In genomic region chr2:153560664-153561541, GRCm38 (mm10) we compare ENCODE assay signal across 7 mouse cellular contexts. TPM values are rescaled to one million over a fixed set of nuclear protein-coding genes. Genes with fewer than 3 reads are reported as not detected.
DNase-seq lines count a peak whose midpoint lies in the region; ATAC-seq and TF ChIP-seq lines count a peak whose summit lies in the region.

No protein-coding gene starts in this region.

- TF ChIP-seq CTCF in ES-Bruce4 (IDR thresholded peaks at IDR 0.05; ENCODE audit: low read depth, low read length): no peak
- TF ChIP-seq CTCF in stomach, postnatal 0 days (IDR thresholded peaks at IDR 0.05; ENCODE audit: low read depth): no peak

- H3K27ac ChIP-seq in ES-Bruce4 (ENCODE audit: insufficient read depth, low read length): no peak overlapping the region
- peak overlapping the region; percentile 58 for H3K27ac ChIP-seq in forebrain, embryonic 15.5 days (replicated peaks)
- H3K27ac ChIP-seq in hindbrain, embryonic 14.5 days: peak overlapping the region; percentile 76
- peak overlapping the region; percentile 81 for H3K27ac ChIP-seq in liver, embryonic 12.5 days
- H3K27ac ChIP-seq in stomach, postnatal 0 days (replicated peaks): peak overlapping the region; percentile 40; the same call in 1 of the 2 replicates

- H3K27me3 ChIP-seq in ES-Bruce4 (ENCODE audit: control insufficient read depth, insufficient read depth, low read length, poor library complexity, severe bottlenecking): no peaks in the 10 kb centered on the region
- H3K27me3 ChIP-seq in forebrain, embryonic 15.5 days: no peaks in the 10 kb centered on the region
- H3K27me3 ChIP-seq in hindbrain, embryonic 14.5 days (ENCODE audit: control insufficient read depth, insufficient read depth, low read length): no peaks in the 10 kb centered on the region
- H3K27me3 ChIP-seq in liver, embryonic 12.5 days (replicated peaks): no peaks in the 10 kb centered on the region
- no peaks in the 10 kb centered on the region for H3K27me3 ChIP-seq in stomach, postnatal 0 days (ENCODE audit: control insufficient read depth, insufficient read depth, low read length)

- H3K9ac ChIP-seq in ES-Bruce4 (ENCODE audit: low read depth, poor library complexity, severe bottlenecking): peak overlapping the region; percentile 3; the same call in 1 of the 2 replicates
- H3K9ac ChIP-seq in forebrain, embryonic 15.5 days (replicated peaks): peak overlapping the region; percentile 6; the same call in 1 of the 2 replicates
- peak overlapping the region; percentile 49 for H3K9ac ChIP-seq in hindbrain, embryonic 14.5 days
- H3K9ac ChIP-seq in liver, embryonic 12.5 days: peak overlapping the region; percentile 62
- H3K9ac ChIP-seq in stomach, postnatal 0 days (ENCODE audit: low read length): peak overlapping the region; percentile 38; the same call in 1 of the 2 replicates

- peak overlapping the region; percentile 25 for H3K4me3 ChIP-seq in ES-Bruce4 (ENCODE audit: low read depth, low read length)
- peak overlapping the region; percentile 12 for H3K4me3 ChIP-seq in forebrain, embryonic 15.5 days
- no peak overlapping the region; the same call in 1 of the 2 replicates for H3K4me3 ChIP-seq in hindbrain, embryonic 14.5 days (replicated peaks; ENCODE audit: low read length)
- peak overlapping the region; percentile 32 for H3K4me3 ChIP-seq in liver, embryonic 12.5 days
- 0 out of 2 replicates have a peak overlapping the region, but pooled peaks have one; percentile 8 for H3K4me3 ChIP-seq in stomach, postnatal 0 days (ENCODE audit: low read depth, low read length)

- H3K4me1 ChIP-seq in ES-Bruce4 (ENCODE audit: control insufficient read depth, insufficient read depth, low read length): peaks cover 2% of the 10 kb centered on the region
- peaks cover 26% of the 10 kb centered on the region for H3K4me1 ChIP-seq in forebrain, embryonic 15.5 days
- peaks cover 24% of the 10 kb centered on the region for H3K4me1 ChIP-seq in hindbrain, embryonic 14.5 days (replicated peaks; ENCODE audit: control insufficient read depth, insufficient read depth, low read length)
- peaks cover 74% of the 10 kb centered on the region for H3K4me1 ChIP-seq in liver, embryonic 12.5 days
- H3K4me1 ChIP-seq in stomach, postnatal 0 days (replicated peaks; ENCODE audit: control insufficient read depth, insufficient read depth): peaks cover 11% of the 10 kb centered on the region

- H3K4me2 ChIP-seq in forebrain, embryonic 15.5 days (replicated peaks): peak overlapping the region; percentile 40
- H3K4me2 ChIP-seq in hindbrain, embryonic 14.5 days (replicated peaks): peak overlapping the region; percentile 47
- peak overlapping the region; percentile 75 for H3K4me2 ChIP-seq in liver, embryonic 12.5 days
- peak overlapping the region; percentile 41 for H3K4me2 ChIP-seq in stomach, postnatal 0 days (replicated peaks; ENCODE audit: low read depth)

- WGBS in forebrain, embryonic 15.5 days: 8% methylated on average over 19 of the region's 21 CpGs
- WGBS in hindbrain, embryonic 14.5 days: 7% methylated on average over 21 of the region's 21 CpGs
- WGBS in liver, embryonic 12.5 days (ENCODE audit: insufficient replicate concordance): 5% methylated on average over 21 of the region's 21 CpGs
- 9% methylated on average over 20 of the region's 21 CpGs for WGBS in stomach, postnatal 0 days

- H3K36me3 ChIP-seq in ES-Bruce4 (ENCODE audit: control insufficient read depth, insufficient read depth, low read length, poor library complexity, severe bottlenecking): no peaks in the 10 kb centered on the region
- H3K36me3 ChIP-seq in forebrain, embryonic 15.5 days: no peaks in the 10 kb centered on the region
- no peaks in the 10 kb centered on the region for H3K36me3 ChIP-seq in hindbrain, embryonic 14.5 days (replicated peaks; ENCODE audit: control insufficient read depth, insufficient read depth)
- no peaks in the 10 kb centered on the region for H3K36me3 ChIP-seq in liver, embryonic 12.5 days
- H3K36me3 ChIP-seq in stomach, postnatal 0 days (ENCODE audit: control insufficient read depth, insufficient read depth, low read length): no peaks in the 10 kb centered on the region

- DNase-seq in adipocyte (ENCODE audit: low spot score): peak; percentile 52
- peak; percentile 44 for DNase-seq in hindbrain, embryonic 14.5 days (ENCODE audit: low spot score)
- DNase-seq in stomach, postnatal 0 days (ENCODE audit: low spot score): peak; percentile 54

- no peaks in the 10 kb centered on the region for H3K9me3 ChIP-seq in ES-Bruce4 (replicated peaks; ENCODE audit: control insufficient read depth, insufficient read depth, low read length, poor library complexity, severe bottlenecking)
- no peaks in the 10 kb centered on the region for H3K9me3 ChIP-seq in forebrain, embryonic 15.5 days
- H3K9me3 ChIP-seq in hindbrain, embryonic 14.5 days (ENCODE audit: control insufficient read depth, low read length): no peaks in the 10 kb centered on the region
- 0 out of 2 replicates have a peak, but pooled peaks cover 3% of the 10 kb centered on the region for H3K9me3 ChIP-seq in liver, embryonic 12.5 days (replicated peaks)
- H3K9me3 ChIP-seq in stomach, postnatal 0 days (ENCODE audit: control insufficient read depth, low read length): no peaks in the 10 kb centered on the region

- TF ChIP-seq POLR2A in ES-Bruce4 (IDR thresholded peaks at IDR 0.05; ENCODE audit: insufficient read depth, low read length): no peak

- TF ChIP-seq EP300 in ES-Bruce4 (IDR thresholded peaks at IDR 0.05; ENCODE audit: insufficient read depth, low read depth, low read length): no peak
- TF ChIP-seq EP300 in stomach, postnatal 0 days (optimal IDR thresholded peaks at IDR 0.05): no peak

- peak; percentile 90 for ATAC-seq in forebrain, embryonic 15.5 days (replicated peaks)
- peak; percentile 78 for ATAC-seq in hindbrain, embryonic 14.5 days (ENCODE audit: low FRiP score)
- ATAC-seq in liver, embryonic 12.5 days: peak; percentile 84
- peak; percentile 25; the same call in 1 of the 2 replicates for ATAC-seq in monocyte, adult 5-6 weeks (replicated peaks; ENCODE audit: insufficient number of reproducible peaks, low FRiP score, low TSS enrichment, poor library complexity, severe bottlenecking)
- peak; percentile 45 for ATAC-seq in stomach, postnatal 0 days (ENCODE audit: low FRiP score, low TSS enrichment)

RNA-seq across cellular contexts. Expression of gene Nol4l, which starts 31.1 kb away (rescaled TPM):
- polyA plus RNA-seq in ES-Bruce4 (2011; ENCODE audit: insufficient read depth, insufficient read length, low read depth, missing spikeins): 11.0 and 11.5 TPM in 2 replicates
- 44.1 and 44.8 TPM in 2 replicates for polyA plus RNA-seq in forebrain, embryonic 15.5 days (2015; fragmentation: Nextera tagmentation; extraction: Ambion mirVana)
- 44.8 and 49.8 TPM in 2 replicates for polyA plus RNA-seq in hindbrain, embryonic 14.5 days (2014; fragmentation: Nextera tagmentation; extraction: Ambion mirVana)
- polyA plus RNA-seq in liver, embryonic 12.5 days (2016; fragmentation: Nextera tagmentation; extraction: Ambion mirVana): 9.3 and 9.8 TPM in 2 replicates
- 1.3 to 3.7 TPM (median 1.4 TPM) in 3 replicates for total RNA-seq in monocyte, adult 5-6 weeks (2017)
- polyA plus RNA-seq in stomach, postnatal 0 days (2015; fragmentation: Nextera tagmentation; extraction: Ambion mirVana): 4.4 and 4.8 TPM in 2 replicates

Comparison
In these comparisons a context has a peak if more than half of its experiments do, and no peak if none do; other contexts are left out.
1. H3K9ac ChIP-seq: peak in every context shown above with its lines; median percentile 62 in liver, embryonic 12.5 days; 49 in hindbrain, embryonic 14.5 days; 38 in stomach, postnatal 0 days; 6 in forebrain, embryonic 15.5 days; 3 in ES-Bruce4.
2. ATAC-seq: peak in every context shown above with its lines; median percentile 90 in forebrain, embryonic 15.5 days; 84 in liver, embryonic 12.5 days; 78 in hindbrain, embryonic 14.5 days; 45 in stomach, postnatal 0 days; 25 in monocyte, adult 5-6 weeks.